Mouse (Mus musculus) intestine, postnatal 0 days (tissue): Measurements from ENCODE around the gene Ankrd33b. TPM values are rescaled to one million over a fixed set of nuclear protein-coding genes. Genes with fewer than 3 reads are reported as not detected.

ENCODE experiments used
- ATAC-seq: fragments of 200-750 bp; cut with Nextera tagmentation; 2 replicates; pipeline ENCODE4 v1.8.0; 2017; ENCODE audit warnings: mild to moderate bottlenecking, moderate TSS enrichment, moderate library complexity
- H3K27ac ChIP-seq: fragments of 300-500 bp; sonication (generic); 2 replicates; pipeline ENCODE4 v1.5.1; 2014; ENCODE audit warnings: mild to moderate bottlenecking, low read depth, low read length, moderate library complexity
- H3K27me3 ChIP-seq: fragments of 300-500 bp; sonication (generic); replicated peaks from 2 replicates; pipeline ENCODE4 v1.6.1; 2014; ENCODE audit warnings: low read length, mixed read lengths; ENCODE audit not compliant: control insufficient read depth, insufficient read depth
- H3K36me3 ChIP-seq: fragments of 300-500 bp; sonication (generic); 2 replicates; pipeline ENCODE4 v1.6.1; 2014; ENCODE audit warnings: mild to moderate bottlenecking, moderate library complexity; ENCODE audit not compliant: control insufficient read depth, insufficient read depth
- H3K4me1 ChIP-seq: fragments of 300-500 bp; sonication (generic); replicated peaks from 2 replicates; pipeline ENCODE4 v1.6.1; 2014; ENCODE audit warnings: antibody characterized with exemption, low read length, mixed read lengths; ENCODE audit not compliant: control insufficient read depth, insufficient read depth
- H3K4me2 ChIP-seq: fragments of 300-500 bp; sonication (generic); replicated peaks from 2 replicates; pipeline ENCODE4 v1.6.1; 2014; ENCODE audit warnings: low read depth, mild to moderate bottlenecking, moderate library complexity
- H3K4me3 ChIP-seq: fragments of 300-500 bp; sonication (generic); 2 replicates; pipeline ENCODE4 v1.5.1; 2014; ENCODE audit warnings: low read depth, low read length
- H3K9ac ChIP-seq: fragments of 300-500 bp; sonication (generic); 2 replicates; pipeline ENCODE4 v1.6.1; 2014; ENCODE audit warnings: mild to moderate bottlenecking, low read depth, low read length
- H3K9me3 ChIP-seq: fragments of 300-500 bp; sonication (generic); 2 replicates; pipeline ENCODE4 v1.6.1; 2016; ENCODE audit warnings: mixed run types; ENCODE audit not compliant: control insufficient read depth
- CTCF ChIP-seq: sonication (generic); IDR thresholded peaks from 2 replicates; pipeline ENCODE4 v1.5.1; 2016; ENCODE audit warnings: low read depth, mild to moderate bottlenecking, control low read depth, antibody characterized with exemption, moderate library complexity
- WGBS: fragments of 180-500 bp; shearing (Covaris S2); extraction: QIAGEN DNeasy Blood & Tissue Kit; methylation state at CpG from one replicate; pipeline ENCODE4 v1.1.7; 2014; 5-methylcytosine and 5-hydroxymethylcytosine counted together
- polyA plus RNA-seq: library from polyadenylated mRNA; unstranded; fragments of >200 nt; fragmentation: Nextera tagmentation; extraction: Ambion mirVana; gene quantifications from 2 replicates; pipeline ENCODE4 v1.2.1, GENCODE M21; 2015

The Ankrd33b gene
- polyA plus RNA-seq, 1 experiment from 2014 or later = 0.29 TPM

DNA sequence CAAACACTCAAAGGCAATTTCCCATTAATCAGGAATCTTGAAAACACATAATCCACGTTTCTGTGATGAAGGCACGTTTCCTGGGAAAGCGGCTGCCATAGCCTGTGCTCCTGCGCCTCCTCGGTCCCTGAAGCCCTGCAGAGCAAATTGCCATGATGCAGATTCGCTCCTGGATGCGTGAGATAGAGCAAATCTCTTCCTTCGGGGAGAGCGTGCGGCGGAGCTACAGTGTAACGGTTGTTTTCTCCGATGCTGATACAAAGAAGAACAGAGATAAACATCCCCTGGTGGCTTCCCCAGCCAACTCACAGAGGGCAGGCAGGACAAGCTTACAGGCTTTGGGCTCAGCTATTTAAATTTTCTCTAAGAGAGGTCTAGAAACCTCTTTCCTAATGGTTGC is 85.7 kb downstream of the Ankrd33b start:
- H3K27ac ChIP-seq = no peak overlapping the region
- no peaks in the 10 kb centered on the region for H3K27me3 ChIP-seq
- TF ChIP-seq CTCF = no peak
- H3K9me3 ChIP-seq = no peaks in the 10 kb centered on the region
- H3K4me1 ChIP-seq = no peaks in the 10 kb centered on the region
- ATAC-seq = no peak
- H3K9ac ChIP-seq = peak overlapping the region; percentile 26; the same call in 1 of the 2 replicates
- no peak overlapping the region for H3K4me2 ChIP-seq
- H3K36me3 ChIP-seq = no peaks in the 10 kb centered on the region
- no peak overlapping the region for H3K4me3 ChIP-seq
- 60% methylated on average over 13 of the region's 13 CpGs for WGBS

DNA sequence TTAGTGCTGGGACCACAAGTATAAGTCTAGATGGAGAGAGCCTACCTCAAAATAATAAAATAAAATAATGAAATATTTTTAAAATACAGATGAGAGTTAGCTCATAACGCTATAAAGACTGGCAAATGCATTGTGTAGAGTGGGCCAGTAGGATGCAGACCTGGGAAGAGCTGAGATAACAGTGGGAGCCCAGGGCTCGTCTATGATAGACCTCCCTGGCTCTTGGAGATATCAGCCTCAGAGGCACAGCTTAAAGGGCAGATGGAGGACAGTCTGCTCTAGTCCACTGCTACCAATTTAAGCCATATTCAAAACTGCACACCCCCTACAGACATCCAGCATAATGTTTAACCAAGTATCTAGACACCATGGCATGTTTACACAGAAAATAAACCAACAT is 86.8 kb downstream of the Ankrd33b start:
- no peaks in the 10 kb centered on the region for H3K27me3 ChIP-seq
- 54% methylated on average over 2 of the region's 2 CpGs for WGBS
- no peak for TF ChIP-seq CTCF
- no peak overlapping the region for H3K4me2 ChIP-seq
- H3K27ac ChIP-seq = no peak overlapping the region
- H3K4me3 ChIP-seq = no peak overlapping the region
- H3K9ac ChIP-seq = no peak overlapping the region
- no peaks in the 10 kb centered on the region for H3K36me3 ChIP-seq
- H3K4me1 ChIP-seq = no peaks in the 10 kb centered on the region
- no peaks in the 10 kb centered on the region for H3K9me3 ChIP-seq
- no peak for ATAC-seq

DNA sequence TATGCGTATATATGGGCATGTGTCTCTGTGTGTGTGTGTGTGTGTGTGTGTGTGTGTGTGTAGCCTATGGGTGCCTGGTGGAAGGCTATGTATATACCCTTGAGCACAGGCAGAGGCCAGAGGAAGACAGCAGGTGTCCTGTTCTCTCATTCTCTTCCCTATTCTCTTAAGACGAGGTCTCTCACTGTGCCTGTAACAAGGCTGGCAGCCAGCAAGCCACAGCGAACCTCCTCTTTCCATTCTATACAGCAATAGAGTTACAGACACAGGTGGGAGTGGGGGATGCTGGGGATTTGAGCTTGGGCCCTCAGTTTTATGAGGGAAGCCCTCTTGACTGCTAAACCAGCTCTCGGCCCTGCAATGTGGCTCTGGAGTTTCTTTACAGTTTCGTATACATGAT is 87.5 kb downstream of the Ankrd33b start:
- H3K27ac ChIP-seq = no peak overlapping the region
- no peaks in the 10 kb centered on the region for H3K4me1 ChIP-seq
- H3K36me3 ChIP-seq = no peaks in the 10 kb centered on the region; the same call in 1 of the 2 replicates
- H3K9me3 ChIP-seq = no peaks in the 10 kb centered on the region
- no peak for TF ChIP-seq CTCF
- no peak for ATAC-seq
- H3K27me3 ChIP-seq = no peaks in the 10 kb centered on the region
- H3K9ac ChIP-seq = no peak overlapping the region
- no peak overlapping the region for H3K4me3 ChIP-seq
- 88% methylated on average over 5 of the region's 5 CpGs for WGBS
- H3K4me2 ChIP-seq = no peak overlapping the region

- 49% methylated on average over 6 of the region's 6 CpGs for WGBS
- TF ChIP-seq CTCF = no peak
- Histone ChIP-seq H3K36me3 (peaks cover 2% of the 10 kb centered on the region; the same call in 1 of the 2 replicates), H3K27me3 (no peaks in the 10 kb centered on the region), H3K4me3 (no peak overlapping the region), H3K9me3 (no peaks in the 10 kb centered on the region), H3K9ac (no peak overlapping the region), H3K27ac (no peak overlapping the region), H3K4me1 (no peaks in the 10 kb centered on the region), H3K4me2 (no peak overlapping the region)
- 0 out of 2 replicates have a peak, but pooled peaks have one; percentile 56 for ATAC-seq
Observed at GRCm38 (mm10) chr15:31279577-31280004, 87.9 kb downstream of the Ankrd33b start.

DNA sequence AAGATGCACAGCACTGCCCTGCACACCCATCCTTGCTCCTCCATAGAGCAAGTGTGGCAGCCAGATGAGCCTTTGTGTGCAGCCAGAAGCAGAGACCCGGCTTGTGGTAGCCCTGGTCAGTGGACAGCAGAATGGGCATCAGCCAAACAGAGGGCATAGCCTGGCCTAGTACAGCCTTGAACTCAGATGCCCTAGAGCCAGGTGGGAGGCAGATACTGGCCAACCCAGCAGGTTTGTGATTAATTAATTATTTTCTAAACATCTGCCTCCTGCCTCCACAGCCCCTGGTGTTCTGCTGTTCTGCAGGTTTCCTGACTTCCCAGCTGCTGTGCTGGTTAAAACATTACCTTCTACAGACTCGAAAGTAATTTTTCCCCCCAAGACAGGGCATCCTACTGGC is 88.4 kb downstream of the Ankrd33b start:
- ATAC-seq = no peak
- no peak overlapping the region for H3K4me2 ChIP-seq
- H3K27me3 ChIP-seq = no peaks in the 10 kb centered on the region
- 41% methylated on average over 2 of the region's 2 CpGs for WGBS
- H3K9ac ChIP-seq = no peak overlapping the region
- no peak overlapping the region for H3K27ac ChIP-seq
- H3K9me3 ChIP-seq = no peaks in the 10 kb centered on the region
- H3K36me3 ChIP-seq = peaks cover 6% of the 10 kb centered on the region
- H3K4me1 ChIP-seq = no peaks in the 10 kb centered on the region
- no peak for TF ChIP-seq CTCF
- H3K4me3 ChIP-seq = no peak overlapping the region

- 70% methylated on average over 4 of the region's 4 CpGs for WGBS
Observed at GRCm38 (mm10) chr15:31278090-31278489, 89.4 kb downstream of the Ankrd33b start.

DNA sequence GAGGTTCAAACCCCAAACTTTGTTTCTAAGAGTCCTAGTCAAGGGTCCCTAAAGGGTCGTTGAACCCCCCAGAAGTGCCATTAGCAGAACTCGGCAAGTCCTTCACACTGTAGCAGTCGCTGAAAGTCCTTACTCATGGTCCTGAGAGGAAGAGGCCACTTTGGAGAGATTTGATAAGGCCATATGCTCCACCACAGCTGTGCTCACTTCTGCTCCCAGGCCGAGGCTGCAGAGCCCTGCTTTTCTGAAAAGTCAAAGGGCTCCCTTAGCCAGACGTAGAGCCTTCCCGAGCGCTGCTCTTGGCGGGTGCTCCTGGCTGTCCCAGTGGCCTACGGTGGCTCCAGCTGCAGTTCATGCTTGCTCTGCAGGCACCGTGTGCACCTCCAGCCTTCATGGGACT is 94.0 kb downstream of the Ankrd33b start:
- no peak for ATAC-seq
- H3K36me3 ChIP-seq = peaks cover 22% of the 10 kb centered on the region
- H3K4me1 ChIP-seq = no peaks in the 10 kb centered on the region
- H3K9ac ChIP-seq = no peak overlapping the region
- no peak for TF ChIP-seq CTCF
- 76% methylated on average over 10 of the region's 10 CpGs for WGBS
- H3K27me3 ChIP-seq = no peaks in the 10 kb centered on the region
- H3K4me3 ChIP-seq = no peak overlapping the region
- no peak overlapping the region for H3K4me2 ChIP-seq
- H3K27ac ChIP-seq = no peak overlapping the region
- H3K9me3 ChIP-seq = no peaks in the 10 kb centered on the region

More at GRCm38 (mm10) chr15:31278090-31278489, 89.4 kb downstream of the Ankrd33b start:
- Histone ChIP-seq H3K27me3 (no peaks in the 10 kb centered on the region), H3K4me2 (no peak overlapping the region), H3K36me3 (peaks cover 17% of the 10 kb centered on the region), H3K9me3 (no peaks in the 10 kb centered on the region), H3K4me3 (no peak overlapping the region), H3K9ac (no peak overlapping the region), H3K27ac (no peak overlapping the region), H3K4me1 (no peaks in the 10 kb centered on the region)
- no peak for ATAC-seq
- TF ChIP-seq CTCF = no peak
